Mouse (Mus musculus) induced T-regulatory cell, adult 2 months (primary cell): Measurements from ENCODE around the gene Atp9a.
"Not testable (repeated sequence)": the region's sequence is repeated elsewhere in the genome, so short reads cannot be mapped to it uniquely, and the experiment has no call there.

Source experiments
- DNase-seq: peaks from one replicate; pipeline ENCODE4 v3.0.0-alpha.2; 2012; ENCODE audit warnings: low read depth

Gene Atp9a

GRCm38 (mm10) chr2:168742059-168742627 is at the start of gene Atp9a:
Gene Atp9a, minus strand, starts transcription at chr2:168742409.
- peak; percentile 75 for DNase-seq

- DNase-seq, result no peak
Measured at GRCm38 (mm10) chr2:168791115-168791802, 49.0 kb upstream of the Atp9a start.

- DNase-seq, result no peak
Measured at GRCm38 (mm10) chr2:168786174-168786573, 44.0 kb upstream of the Atp9a start.

DNA sequence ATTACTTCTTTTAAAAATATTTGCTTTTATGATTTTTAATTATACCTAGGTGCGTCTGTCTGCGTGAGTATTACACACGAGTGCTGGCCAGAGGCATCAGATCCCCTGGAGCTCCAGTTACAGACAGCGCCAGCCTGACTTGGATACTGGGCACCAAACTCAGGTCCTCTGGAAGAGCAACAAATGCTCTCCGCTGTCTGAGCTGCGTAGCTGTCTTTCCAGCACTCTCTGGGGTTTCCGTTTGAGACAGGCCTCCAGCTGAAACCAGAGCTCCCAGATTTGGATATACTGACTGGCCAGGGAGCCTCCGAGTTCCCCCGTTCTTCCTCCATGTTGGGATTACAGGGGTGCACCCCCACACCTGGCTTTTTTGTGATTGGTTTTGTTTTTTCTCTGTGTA is 38.4 kb upstream of the Atp9a start:
- no peak for DNase-seq

- DNase-seq, result no peak
Measured at GRCm38 (mm10) chr2:168780024-168780423, 37.8 kb upstream of the Atp9a start.

- DNase-seq, result no peak
Measured at GRCm38 (mm10) chr2:168777481-168777880, 35.3 kb upstream of the Atp9a start.

DNA sequence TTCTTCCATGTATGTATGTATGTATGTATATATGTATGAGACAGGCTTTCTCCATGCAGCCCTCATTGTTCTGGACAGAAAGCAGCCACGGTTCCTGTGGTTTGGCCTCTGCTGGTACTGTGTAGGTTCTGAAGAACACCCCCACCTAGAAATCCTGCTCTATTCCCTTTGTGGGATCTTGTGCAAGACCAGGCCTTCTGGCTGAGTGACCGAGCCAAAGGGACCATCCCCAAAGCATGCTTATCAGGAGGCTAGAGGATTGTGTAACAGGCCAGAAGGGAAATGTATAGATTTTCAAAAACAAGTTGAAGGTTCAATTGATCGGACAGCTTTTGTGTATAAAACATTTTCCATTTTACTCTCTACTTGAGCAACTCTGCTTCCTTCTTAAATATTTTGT is 34.0 kb upstream of the Atp9a start:
- DNase-seq, result no peak

DNA sequence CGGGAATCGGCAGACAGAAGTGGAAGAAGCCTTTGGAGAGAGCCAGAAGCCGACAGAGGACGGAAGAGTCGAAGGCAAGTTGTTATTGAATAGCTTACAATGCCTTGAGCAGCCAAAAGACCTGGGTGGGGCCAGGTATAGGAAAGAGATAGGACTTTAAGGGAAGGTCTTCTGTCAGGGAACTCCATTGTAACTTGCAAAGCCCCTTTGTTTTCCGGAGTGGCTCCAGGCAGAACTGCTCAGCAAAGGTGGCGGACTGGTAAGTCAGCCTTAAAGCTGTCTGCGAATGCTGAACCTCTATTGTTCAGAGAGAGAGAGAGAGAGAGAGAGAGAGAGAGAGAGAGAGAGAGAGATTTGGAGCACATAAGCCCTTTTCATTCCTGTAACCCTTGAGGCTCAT is 27.1 kb upstream of the Atp9a start:
- no peak for DNase-seq

- no peak for DNase-seq
Measured at GRCm38 (mm10) chr2:168767582-168767981, 25.4 kb upstream of the Atp9a start, which contains the start of gene Sall4. Gene Sall4, minus strand, starts transcription at chr2:168767943.

DNA sequence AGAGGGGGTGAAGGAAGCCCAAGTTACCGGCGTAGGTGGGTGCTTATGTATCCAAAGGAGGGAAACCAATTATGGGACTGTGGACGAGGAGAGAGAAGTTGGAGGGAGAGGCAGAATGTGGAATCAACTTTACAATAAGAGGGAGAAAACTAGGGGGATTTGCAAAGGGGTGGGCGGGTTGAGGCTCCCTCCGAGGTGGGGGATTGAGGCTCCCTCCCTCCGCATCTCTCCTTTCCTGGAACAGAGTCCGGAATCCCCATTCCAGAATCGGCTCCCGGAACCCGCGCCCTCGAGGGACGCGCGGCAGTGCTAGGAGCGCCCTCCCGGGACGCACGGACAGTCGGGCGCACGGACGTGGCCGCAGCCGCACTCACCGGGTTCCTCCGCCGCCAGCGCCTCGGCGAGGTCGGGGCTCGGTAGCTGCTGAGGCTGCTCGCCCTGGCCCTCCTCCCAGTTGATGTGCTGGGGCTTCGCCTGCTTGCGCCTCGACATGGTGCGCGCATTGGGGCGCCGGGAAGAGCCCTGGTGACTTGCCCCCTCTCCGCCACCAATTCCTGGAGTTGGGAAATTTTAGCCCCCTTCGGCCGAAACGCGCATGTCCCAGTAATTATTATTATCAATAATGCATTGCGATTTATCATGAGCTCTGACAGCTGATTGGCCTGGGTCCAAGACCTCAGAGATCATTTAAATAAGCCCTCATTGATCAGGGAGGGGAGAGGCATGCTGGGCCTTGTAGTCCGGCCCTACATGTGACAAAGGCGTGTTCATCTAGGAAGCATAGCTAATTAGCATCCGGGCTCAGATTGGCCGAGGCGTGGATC is 24.5 kb upstream of the Atp9a start:
- DNase-seq, result no peak

DNA sequence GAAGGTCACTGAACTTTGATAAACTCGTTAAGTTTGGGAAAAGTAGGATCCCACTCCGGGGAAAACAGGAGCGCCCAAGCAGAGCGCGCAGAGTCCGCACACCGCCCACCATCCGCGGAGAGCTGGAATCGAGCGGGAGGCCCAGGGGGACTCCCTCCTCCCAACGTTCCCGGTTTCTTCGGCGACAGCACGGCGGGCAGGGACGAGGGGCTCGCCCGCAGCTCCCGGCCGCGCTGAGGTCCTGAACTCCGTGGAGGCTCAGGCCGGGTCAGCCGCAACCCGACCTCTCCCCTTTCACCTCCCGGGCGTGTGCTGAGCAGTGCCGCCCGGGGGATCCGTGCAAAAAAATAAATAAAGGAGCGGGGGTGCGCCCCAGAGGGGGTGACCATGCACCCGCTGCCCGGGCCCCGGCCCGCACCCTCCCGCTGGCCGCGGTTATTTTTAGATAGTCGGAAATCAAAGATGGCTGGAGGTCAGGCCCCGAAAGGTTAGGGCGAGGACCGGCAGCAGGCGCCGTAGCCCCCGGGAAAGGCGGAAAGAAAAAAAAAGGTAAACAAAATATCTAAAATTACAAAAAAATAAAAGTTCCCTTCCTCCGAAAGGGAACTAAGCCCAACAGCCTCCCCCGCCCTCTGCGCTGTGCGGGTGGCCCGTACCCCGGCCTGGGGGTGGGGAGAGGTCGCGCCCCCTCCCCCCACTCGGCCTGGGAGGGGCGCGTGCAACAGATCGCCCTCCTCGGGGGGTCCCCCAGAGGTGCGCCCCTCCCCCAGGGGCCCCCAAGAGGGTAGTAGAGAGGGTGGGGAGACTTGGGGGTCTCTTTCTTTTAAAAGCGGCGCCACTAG is 23.7 kb upstream of the Atp9a start:
- no peak for DNase-seq

DNA sequence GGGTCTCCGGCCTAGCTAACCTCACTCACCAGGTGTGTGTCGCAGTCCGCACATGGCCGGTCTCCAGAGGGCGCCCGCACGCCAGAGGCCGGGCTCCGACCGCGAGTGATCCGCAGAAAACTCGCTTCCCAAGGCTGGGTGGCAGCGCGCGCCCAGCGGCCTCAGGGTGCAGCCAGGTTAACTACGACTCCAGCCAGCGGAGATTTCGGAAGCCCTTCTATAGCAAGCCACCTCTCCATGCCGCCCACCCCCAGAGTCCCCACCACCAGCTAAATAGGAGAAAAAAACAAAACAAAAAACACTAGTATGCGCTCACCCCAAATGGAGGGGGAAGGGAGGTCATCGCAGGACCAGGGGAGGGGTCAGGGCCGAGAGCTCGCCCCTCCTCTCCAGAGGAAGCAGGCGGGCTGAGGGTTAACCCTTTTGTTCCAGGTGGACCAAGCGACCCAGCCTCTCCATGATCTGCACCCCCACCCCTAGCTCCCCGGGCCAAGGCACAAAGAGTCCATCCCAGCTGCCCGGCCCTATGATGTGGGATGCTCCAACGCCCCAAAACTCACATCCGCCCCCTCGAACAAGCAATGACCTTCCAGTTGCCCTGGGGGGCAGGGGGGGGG is 23.0 kb upstream of the Atp9a start:
- DNase-seq, result no peak

DNA sequence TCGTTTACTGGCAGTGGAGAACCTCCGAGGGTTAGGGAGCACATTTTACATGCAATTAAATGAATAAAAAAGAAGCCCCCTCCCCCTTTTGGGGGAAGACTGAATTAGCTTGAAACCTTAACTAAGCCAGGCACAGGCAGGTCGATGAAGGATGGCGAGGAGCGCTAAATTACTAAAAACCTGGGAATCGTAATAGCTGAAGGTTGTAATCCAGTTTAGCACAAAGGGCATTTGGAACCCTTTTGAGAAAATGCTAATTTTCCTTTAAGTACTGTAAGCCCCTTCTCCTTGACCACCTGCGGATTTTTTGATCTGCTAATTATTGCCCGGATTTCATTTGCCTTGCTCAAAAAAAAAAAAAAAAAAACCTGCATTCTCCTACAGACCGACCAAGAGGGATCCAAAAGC is 22.3 kb upstream of the Atp9a start:
- DNase-seq, result no peak

GRCm38 (mm10) chr2:168763785-168764184 is 21.6 kb upstream of the Atp9a start:
- DNase-seq, result no peak

DNA sequence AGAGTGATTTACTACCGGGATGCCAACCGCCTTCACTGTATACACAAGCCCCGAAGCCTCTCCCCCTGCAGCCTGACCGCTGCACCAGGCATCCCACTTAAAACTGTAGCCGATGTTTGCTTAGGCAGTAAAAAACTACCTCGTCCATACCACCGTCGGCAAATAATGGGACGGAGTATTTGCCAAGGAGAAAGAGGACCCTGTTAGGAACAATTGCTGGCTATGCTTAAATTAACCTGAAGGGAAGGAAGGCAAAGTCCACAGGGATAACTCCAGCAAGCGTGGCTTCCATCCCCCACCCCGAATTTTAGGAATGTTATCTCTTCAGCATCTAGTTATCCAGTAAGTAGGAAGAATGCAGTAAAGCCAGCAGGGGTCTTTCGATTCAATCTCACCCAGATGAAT is 20.2 kb upstream of the Atp9a start:
- no peak for DNase-seq

DNA sequence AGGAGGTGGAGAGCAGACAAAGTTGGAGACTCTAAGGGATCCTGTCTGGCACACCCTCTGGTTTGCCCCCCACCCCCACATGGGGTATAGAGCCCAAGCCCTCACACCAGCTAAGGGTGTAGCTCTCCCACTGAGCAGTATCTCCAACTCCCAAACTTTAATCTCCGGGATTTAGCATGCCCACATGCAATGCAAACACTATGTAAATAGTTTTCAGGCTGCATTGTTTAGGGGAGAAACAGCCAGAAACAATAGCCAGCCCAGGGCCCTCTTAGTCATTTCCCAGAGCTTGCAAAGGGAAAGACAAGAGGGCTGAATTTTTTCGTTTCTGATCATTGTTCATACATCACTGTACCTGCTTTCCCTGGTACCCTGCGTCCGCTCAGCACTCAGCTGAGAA is 19.7 kb upstream of the Atp9a start:
- DNase-seq, result no peak

GRCm38 (mm10) chr2:168761141-168761540 is 18.9 kb upstream of the Atp9a start:
- DNase-seq, result no peak

DNA sequence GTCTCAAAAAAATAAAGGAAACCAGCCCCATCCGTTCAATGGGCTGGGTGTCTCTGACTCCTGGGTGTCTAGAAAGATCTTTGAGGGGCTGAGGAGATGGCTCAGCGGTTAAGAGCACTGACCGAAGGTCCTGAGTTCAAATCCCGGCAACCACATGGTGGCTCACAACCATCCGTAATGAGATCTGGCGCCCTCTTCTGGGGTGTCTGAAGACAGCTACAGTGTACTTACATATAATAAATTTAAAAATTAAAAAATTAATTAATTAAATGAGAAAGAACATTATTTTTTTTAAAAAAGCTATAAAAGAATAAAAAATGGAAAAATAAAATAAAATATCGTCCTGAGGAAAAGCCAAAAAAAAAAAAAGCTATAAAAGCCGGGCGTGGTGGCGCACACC is 2.2 kb upstream of the Atp9a start:
- not testable (repeated sequence) for DNase-seq

- DNase-seq, result peak; percentile 82
Measured at GRCm38 (mm10) chr2:168742649-168743048, 440 bp upstream of the Atp9a start.

- peak; percentile 75 for DNase-seq
Measured at GRCm38 (mm10) chr2:168741273-168742058, 743 bp downstream of the Atp9a start.

- DNase-seq, result no peak
Measured at GRCm38 (mm10) chr2:168740496-168740895, 1.7 kb downstream of the Atp9a start.
